In genomic region chr1:164456065-164456464, GRCm38 (mm10) we compare ENCODE assay signal across 8 mouse cellular contexts. TPM values are rescaled to one million over a fixed set of nuclear protein-coding genes. Genes with fewer than 3 reads are reported as not detected.
DNase-seq lines count a peak whose midpoint lies in the region; ATAC-seq and TF ChIP-seq lines count a peak whose summit lies in the region.

No protein-coding gene starts in this region.

- peaks cover 3% of the 10 kb centered on the region for H3K4me1 ChIP-seq in ES-Bruce4 (ENCODE audit: control insufficient read depth, insufficient read depth, low read length)
- H3K4me1 ChIP-seq in forebrain, embryonic 13.5 days, result peaks cover 38% of the 10 kb centered on the region
- H3K4me1 ChIP-seq in midbrain, embryonic 13.5 days (replicated peaks), result peaks cover 57% of the 10 kb centered on the region

- 34% methylated on average over 6 of the region's 6 CpGs for WGBS in forebrain, embryonic 13.5 days
- 21% methylated on average over 6 of the region's 6 CpGs for WGBS in midbrain, embryonic 13.5 days

- H3K9me3 ChIP-seq in ES-Bruce4 (replicated peaks; ENCODE audit: control insufficient read depth, insufficient read depth, low read length, poor library complexity, severe bottlenecking), result no peaks in the 10 kb centered on the region
- H3K9me3 ChIP-seq in forebrain, embryonic 13.5 days (replicated peaks), result no peaks in the 10 kb centered on the region
- no peaks in the 10 kb centered on the region for H3K9me3 ChIP-seq in midbrain, embryonic 13.5 days

- no peak for TF ChIP-seq CTCF in ES-Bruce4 (IDR thresholded peaks at IDR 0.05; ENCODE audit: low read depth, low read length)

- peak overlapping the region; percentile 40 for H3K4me3 ChIP-seq in ES-Bruce4 (ENCODE audit: low read depth, low read length)
- H3K4me3 ChIP-seq in forebrain, embryonic 13.5 days, result peak overlapping the region; percentile 66
- H3K4me3 ChIP-seq in midbrain, embryonic 13.5 days (replicated peaks), result peak overlapping the region; percentile 80

- DNase-seq in cerebellum, adult 11-12 months, result peak; percentile 71
- no peak for DNase-seq in cerebellum, postnatal 4 days (ENCODE audit: low spot score in 2 of 2)
- DNase-seq in kidney, postnatal 10 days, result peak; percentile 58
- no peak for DNase-seq in urinary bladder, postnatal 25 days (ENCODE audit: low spot score)
- no peak for DNase-seq in spleen, adult 18-20 months

- H3K27ac ChIP-seq in ES-Bruce4 (ENCODE audit: insufficient read depth, low read length), result no peak overlapping the region
- no peak overlapping the region for H3K27ac ChIP-seq in forebrain, embryonic 13.5 days
- peak overlapping the region; percentile 14 for H3K27ac ChIP-seq in midbrain, embryonic 13.5 days

- peaks cover 24% of the 10 kb centered on the region for H3K36me3 ChIP-seq in ES-Bruce4 (ENCODE audit: control insufficient read depth, insufficient read depth, low read length, poor library complexity, severe bottlenecking)
- peaks cover 13% of the 10 kb centered on the region for H3K36me3 ChIP-seq in forebrain, embryonic 13.5 days (ENCODE audit: poor library complexity, severe bottlenecking)
- H3K36me3 ChIP-seq in midbrain, embryonic 13.5 days, result peaks cover 24% of the 10 kb centered on the region

- H3K4me2 ChIP-seq in forebrain, embryonic 13.5 days, result peak overlapping the region; percentile 84
- H3K4me2 ChIP-seq in midbrain, embryonic 13.5 days (replicated peaks), result peak overlapping the region; percentile 78

- H3K9ac ChIP-seq in ES-Bruce4 (ENCODE audit: low read depth, poor library complexity, severe bottlenecking), result 0 out of 2 replicates have a peak overlapping the region, but pooled peaks have one; percentile 25
- peak overlapping the region; percentile 81 for H3K9ac ChIP-seq in forebrain, embryonic 13.5 days
- peak overlapping the region; percentile 88 for H3K9ac ChIP-seq in midbrain, embryonic 13.5 days (replicated peaks)

- no peak for ATAC-seq in forebrain, embryonic 13.5 days
- ATAC-seq in midbrain, embryonic 13.5 days, result no peak

- no peaks in the 10 kb centered on the region for H3K27me3 ChIP-seq in ES-Bruce4 (ENCODE audit: control insufficient read depth, insufficient read depth, low read length, poor library complexity, severe bottlenecking)
- H3K27me3 ChIP-seq in forebrain, embryonic 13.5 days, result peaks cover 18% of the 10 kb centered on the region; the same call in 1 of the 2 replicates
- peaks cover 7% of the 10 kb centered on the region; the same call in 1 of the 2 replicates for H3K27me3 ChIP-seq in midbrain, embryonic 13.5 days

- TF ChIP-seq POLR2A in ES-Bruce4 (IDR thresholded peaks at IDR 0.05; ENCODE audit: insufficient read depth, low read length), result no peak

- no peak for TF ChIP-seq EP300 in ES-Bruce4 (IDR thresholded peaks at IDR 0.05; ENCODE audit: insufficient read depth, low read depth, low read length)

RNA-seq across cellular contexts. Expression of gene Atp1b1, which starts 2.1 kb away (rescaled TPM):
- polyA plus RNA-seq in ES-Bruce4 (2011; ENCODE audit: insufficient read depth, insufficient read length, low read depth, missing spikeins), result 116 TPM in 2 replicates
- polyA plus RNA-seq in forebrain, embryonic 13.5 days (2015; fragmentation: Nextera tagmentation; extraction: Ambion mirVana), result 34.0 and 41.6 TPM in 2 replicates
- polyA plus RNA-seq in midbrain, embryonic 13.5 days (2015; fragmentation: Nextera tagmentation; extraction: Ambion mirVana), result 90.1 and 91.0 TPM in 2 replicates

Comparison
In these comparisons a context has a peak if more than half of its experiments do, and no peak if none do; other contexts are left out.
1. DNase-seq: peak in cerebellum, adult 11-12 months (single experiment) and kidney, postnatal 10 days (single experiment); none in cerebellum, postnatal 4 days (0 of 2), urinary bladder, postnatal 25 days (single experiment) and spleen, adult 18-20 months (0 of 2).
2. H3K9ac ChIP-seq: peak in every context shown above with its lines; median percentile 88 in midbrain, embryonic 13.5 days; 81 in forebrain, embryonic 13.5 days; 25 in ES-Bruce4.
3. Peak in every context shown above with its lines, with median percentiles within 50 percentile points of each other: H3K4me3 ChIP-seq.